Comparison of ENCODE assay signal across 15 mouse cellular contexts in genomic region chr17:67031341-67031740, GRCm38 (mm10).
"Had no signal": no experiment of that assay in that cellular context is flagged by ENCODE, and none has a peak within 500 bp of the region (broad histone marks: within the 10 kb centered on the region; RNA-seq: fewer than 3 reads in every experiment).

No protein-coding gene starts in this region.

- H3K27ac ChIP-seq: kidney, postnatal 0 days; layer of hippocampus, adult 2 months; limb, embryonic 12.5 days; liver, embryonic 13.5 days; midbrain, embryonic 10.5 days; neural tube, embryonic 15.5 days; stomach, postnatal 0 days had no signal

- H3K9me3 ChIP-seq: limb, embryonic 12.5 days; liver, embryonic 13.5 days; midbrain, embryonic 10.5 days; neural tube, embryonic 15.5 days had no signal

- DNase-seq: kidney, adult 8-10 months; kidney, postnatal 36 days; liver; liver, embryonic 13.5 days; liver, postnatal 0 days; midbrain, embryonic 14.5 days; right cerebral cortex, adult 18-20 months had no signal

- H3K4me2 ChIP-seq: limb, embryonic 12.5 days; liver, embryonic 13.5 days; neural tube, embryonic 15.5 days had no signal

- H3K4me3 ChIP-seq: layer of hippocampus, adult 2 months; limb, embryonic 12.5 days; liver, embryonic 13.5 days; midbrain, embryonic 10.5 days; myocyte; neural tube, embryonic 15.5 days had no signal

- H3K4me1 ChIP-seq: limb, embryonic 12.5 days; liver, embryonic 13.5 days; midbrain, embryonic 10.5 days; neural tube, embryonic 15.5 days had no signal

- H3K36me3 ChIP-seq: limb, embryonic 12.5 days; liver, embryonic 13.5 days; midbrain, embryonic 10.5 days; neural tube, embryonic 15.5 days had no signal

- H3K27me3 ChIP-seq: limb, embryonic 12.5 days; liver, embryonic 13.5 days; neural tube, embryonic 15.5 days had no signal

- ATAC-seq: intestine, postnatal 0 days; liver, postnatal 0 days had no signal

- H3K9ac ChIP-seq: limb, embryonic 12.5 days; liver, embryonic 13.5 days; liver, postnatal 0 days; neural tube, embryonic 15.5 days had no signal
